Mouse (Mus musculus) brown adipose tissue, adult 24 weeks (tissue): Measurements from ENCODE around the gene Fnbp1l. TPM values are rescaled to one million over a fixed set of nuclear protein-coding genes. Genes with fewer than 3 reads are reported as not detected.

Experiments
- H3K27ac ChIP-seq: fragments of 200-500 bp; replicated peaks from 2 replicates; pipeline ENCODE4 v1.5.1; 2012; ENCODE audit warnings: low read depth, mild to moderate bottlenecking, low read length
- H3K4me1 ChIP-seq: fragments of 200-500 bp; 2 replicates; pipeline ENCODE4 v1.6.1; 2012; ENCODE audit warnings: low read length, mixed read lengths; ENCODE audit not compliant: control insufficient read depth, insufficient read depth, insufficient read length
- H3K4me3 ChIP-seq: fragments of 200-500 bp; 2 replicates; pipeline ENCODE4 v1.5.1; 2012; ENCODE audit warnings: low read depth, mild to moderate bottlenecking, low read length, moderate library complexity; ENCODE audit not compliant: insufficient read depth
- polyA plus RNA-seq: library from polyadenylated mRNA; stranded (reverse); fragments of >200 nt; gene quantifications from 2 replicates; pipeline ENCODE4 v1.2.4, GENCODE M21; 2012; ENCODE audit not compliant: missing spikeins, insufficient read depth, insufficient read length

The Fnbp1l gene
- polyA plus RNA-seq, 1 experiment, result 9.3 TPM

GRCm38 (mm10) chr3:122506343-122506916 lies 113.1 kb downstream of the Fnbp1l start:
- peak overlapping the region; percentile 47; the same call in 1 of the 2 replicates for H3K27ac ChIP-seq
- H3K4me3 ChIP-seq, result no peak overlapping the region
- peaks cover 10% of the 10 kb centered on the region for H3K4me1 ChIP-seq

- H3K27ac ChIP-seq, result no peak overlapping the region
- no peak overlapping the region for H3K4me3 ChIP-seq
- peaks cover 22% of the 10 kb centered on the region for H3K4me1 ChIP-seq
Measured at GRCm38 (mm10) chr3:122500929-122501328, 118.6 kb downstream of the Fnbp1l start.

- Histone ChIP-seq H3K4me3 (no peak overlapping the region), H3K4me1 (peaks cover 22% of the 10 kb centered on the region), H3K27ac (peak overlapping the region; percentile 35; the same call in 1 of the 2 replicates)
Measured at GRCm38 (mm10) chr3:122499647-122500046, 119.9 kb downstream of the Fnbp1l start.

DNA sequence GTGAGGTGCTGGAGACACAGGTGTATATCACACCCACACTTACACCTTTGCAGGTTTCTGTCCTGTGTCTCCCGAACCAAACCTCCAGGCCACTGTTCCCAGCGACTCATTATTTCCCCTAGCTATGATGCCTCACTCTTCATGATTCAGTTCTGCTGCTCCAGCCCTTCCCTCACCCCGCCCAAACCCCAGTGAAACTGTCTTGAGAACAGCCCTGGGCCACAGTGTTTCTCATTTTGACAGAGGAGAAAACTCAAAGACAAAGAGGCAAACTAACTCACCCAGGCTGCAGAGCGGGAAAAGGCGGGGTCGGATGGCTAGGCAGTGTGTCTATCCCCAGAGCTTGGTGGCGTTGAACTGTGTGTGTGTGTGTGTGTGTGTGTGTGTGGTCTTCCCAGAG lies 121.0 kb downstream of the Fnbp1l start:
- peaks cover 22% of the 10 kb centered on the region for H3K4me1 ChIP-seq
- H3K27ac ChIP-seq, result peak overlapping the region; percentile 33; the same call in 1 of the 2 replicates
- no peak overlapping the region for H3K4me3 ChIP-seq

GRCm38 (mm10) chr3:122497871-122498270 lies 121.6 kb downstream of the Fnbp1l start:
- no peak overlapping the region for H3K4me3 ChIP-seq
- peaks cover 22% of the 10 kb centered on the region for H3K4me1 ChIP-seq
- peak overlapping the region; percentile 33; the same call in 1 of the 2 replicates for H3K27ac ChIP-seq

DNA sequence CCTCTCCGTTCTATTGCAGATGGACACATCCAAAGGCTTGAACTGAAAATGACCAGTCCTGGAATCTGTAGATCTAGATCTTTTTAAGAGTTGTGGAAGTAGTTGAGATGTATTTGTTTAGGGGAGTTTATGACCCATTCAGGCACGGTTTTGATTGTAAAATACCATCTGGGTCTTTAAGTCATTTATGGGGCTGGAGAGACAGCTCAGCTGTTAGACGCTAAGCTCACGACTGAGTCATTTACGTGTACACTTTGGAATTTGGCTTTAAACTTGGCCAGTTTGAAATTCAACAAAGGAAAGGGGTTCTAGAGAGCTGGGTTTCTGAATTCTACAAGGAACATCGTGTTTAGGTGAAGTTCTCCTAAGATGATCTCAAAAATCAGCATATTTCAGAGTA lies 124.8 kb downstream of the Fnbp1l start:
- peaks cover 18% of the 10 kb centered on the region for H3K4me1 ChIP-seq
- H3K27ac ChIP-seq, result no peak overlapping the region
- H3K4me3 ChIP-seq, result no peak overlapping the region

DNA sequence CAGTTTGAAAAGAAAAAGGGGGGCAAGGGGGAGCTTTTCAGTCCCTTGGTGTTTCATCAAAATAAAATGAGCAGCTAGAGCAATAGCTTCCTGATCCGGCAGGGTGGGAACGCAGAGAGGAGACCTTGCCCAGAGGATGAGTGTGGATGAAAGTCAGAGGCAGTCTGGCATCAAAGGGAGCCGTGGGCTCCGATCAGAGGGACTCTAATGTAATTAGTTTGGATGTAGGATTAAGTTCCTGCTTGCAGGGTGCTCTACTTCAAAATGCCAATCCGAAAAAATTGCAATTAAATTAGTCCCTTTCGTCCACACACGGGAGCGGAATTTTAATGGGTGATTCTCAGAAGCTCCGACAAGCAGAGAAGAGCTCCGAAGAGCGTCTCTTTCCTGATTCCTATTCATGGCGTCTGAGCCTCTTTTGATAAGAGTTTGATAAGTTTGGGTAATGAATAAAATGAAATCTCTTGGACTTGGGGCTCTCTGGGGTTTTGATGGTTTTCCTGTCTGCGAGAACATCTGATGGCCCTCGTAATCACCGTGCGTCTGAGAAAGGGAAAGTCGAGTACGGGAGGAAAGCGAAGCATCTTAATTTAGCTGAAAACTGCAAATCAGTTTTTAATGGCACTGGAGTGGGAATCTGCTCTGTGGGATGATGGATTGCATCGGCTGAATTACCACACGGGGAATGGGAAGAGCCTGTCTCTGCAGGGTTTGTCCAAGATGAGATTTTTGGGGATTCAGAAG lies 126.5 kb downstream of the Fnbp1l start:
- H3K27ac ChIP-seq, result 0 out of 2 replicates have a peak overlapping the region, but pooled peaks have one; percentile 20
- H3K4me3 ChIP-seq, result no peak overlapping the region
- H3K4me1 ChIP-seq, result peaks cover 17% of the 10 kb centered on the region

DNA sequence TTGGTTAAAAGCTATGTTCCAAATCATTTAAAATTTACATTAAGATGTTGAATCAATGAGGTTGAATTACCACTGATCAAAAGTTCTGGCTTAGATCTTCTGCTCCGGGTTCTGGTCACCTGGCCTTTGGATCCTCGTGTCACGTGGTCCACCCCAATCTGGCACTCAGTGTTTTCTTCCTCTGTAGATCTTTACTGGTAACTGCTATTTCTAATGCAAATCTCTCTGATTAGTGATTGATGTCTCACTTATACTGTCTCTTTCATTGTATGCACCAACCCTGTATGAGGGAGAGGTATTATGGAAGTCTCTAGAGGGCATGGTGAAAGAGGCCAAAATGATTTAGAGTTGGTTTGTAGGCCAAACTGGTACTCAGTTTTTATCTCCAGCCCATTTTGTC lies 127.5 kb downstream of the Fnbp1l start:
- Histone ChIP-seq H3K4me1 (peaks cover 6% of the 10 kb centered on the region; the same call in 1 of the 2 replicates), H3K27ac (no peak overlapping the region), H3K4me3 (no peak overlapping the region)

GRCm38 (mm10) chr3:122490574-122490973 lies 128.9 kb downstream of the Fnbp1l start:
- Histone ChIP-seq H3K4me3 (no peak overlapping the region), H3K27ac (no peak overlapping the region), H3K4me1 (0 out of 2 replicates have a peak, but pooled peaks cover 3% of the 10 kb centered on the region)

Other genes with a start within 250 kb of the Fnbp1l start
- gene Pde5a, start 109.2 kb upstream of the Fnbp1l start, polyA plus RNA-seq, result 0.91 and 1.9 TPM in 2 replicates